Mouse (Mus musculus) heart, embryonic 13.5 days (tissue): ENCODE results near the gene Ypel3. TPM values are rescaled to one million over a fixed set of nuclear protein-coding genes. Genes with fewer than 3 reads are reported as not detected.
"Not testable (repeated sequence)": the region's sequence is repeated elsewhere in the genome, so short reads cannot be mapped to it uniquely, and the experiment has no call there.

ENCODE experiments used
- ATAC-seq: fragments of 200-750 bp; cut with Nextera tagmentation; 2 replicates; pipeline ENCODE4 v1.8.0; 2017; ENCODE audit warnings: moderate TSS enrichment; ENCODE audit not compliant: insufficient number of reproducible peaks, low FRiP score, low TSS enrichment; ENCODE audit errors: extremely low read depth
- H3K27ac ChIP-seq: fragments of 300-500 bp; sonication (generic); replicated peaks from 2 replicates; pipeline ENCODE4 v1.5.1; 2015; ENCODE audit warnings: moderate library complexity, mild to moderate bottlenecking, inconsistent platforms
- H3K27me3 ChIP-seq: fragments of 300-500 bp; sonication (generic); replicated peaks from 2 replicates; pipeline ENCODE4 v1.6.1; 2015; ENCODE audit warnings: mild to moderate bottlenecking, inconsistent platforms
- H3K36me3 ChIP-seq: fragments of 300-500 bp; sonication (generic); 2 replicates; pipeline ENCODE4 v1.6.1; 2015; ENCODE audit warnings: mild to moderate bottlenecking, inconsistent platforms
- H3K4me1 ChIP-seq: fragments of 300-500 bp; sonication (generic); 2 replicates; pipeline ENCODE4 v1.6.1; 2015; ENCODE audit warnings: inconsistent platforms
- H3K4me2 ChIP-seq: fragments of 300-500 bp; sonication (generic); 2 replicates; pipeline ENCODE4 v1.6.1; 2015; ENCODE audit warnings: inconsistent platforms, mild to moderate bottlenecking, moderate library complexity
- H3K4me3 ChIP-seq: fragments of 300-500 bp; sonication (generic); 2 replicates; pipeline ENCODE4 v1.5.1; 2015; ENCODE audit warnings: moderate library complexity, mild to moderate bottlenecking, inconsistent platforms
- H3K9ac ChIP-seq: fragments of 300-500 bp; sonication (generic); 2 replicates; pipeline ENCODE4 v1.6.1; 2015; ENCODE audit warnings: inconsistent platforms, mild to moderate bottlenecking, moderate library complexity
- H3K9me3 ChIP-seq: fragments of 300-500 bp; sonication (generic); 2 replicates; pipeline ENCODE4 v1.6.1; 2016; ENCODE audit warnings: inconsistent platforms
- WGBS: fragments of 180-500 bp; shearing (Covaris S2); methylation state at CpG from one replicate; pipeline ENCODE4 v1.1.7; 2015; ENCODE audit warnings: mixed read lengths; 5-methylcytosine and 5-hydroxymethylcytosine counted together
- polyA plus RNA-seq: library from polyadenylated mRNA; unstranded; fragments of >200 nt; fragmentation: Nextera tagmentation; extraction: Ambion mirVana; gene quantifications from 2 replicates; pipeline ENCODE4 v1.2.1, GENCODE M21; 2015

The Ypel3 gene
- polyA plus RNA-seq, 1 experiment from 2014 or later, result 86.2 TPM

- Histone ChIP-seq H3K4me1 (peaks cover 20% of the 10 kb centered on the region), H3K9ac (peak within 1 kb of the TSS; percentile 8; the same call in 1 of the 2 replicates), H3K4me3 (no peak within 1 kb of the TSS), H3K4me2 (no peak within 1 kb of the TSS), H3K27ac (no peak within 1 kb of the TSS), H3K9me3 (no peaks in the 10 kb centered on the region), H3K36me3 (peaks cover 91% of the 10 kb centered on the region), H3K27me3 (no peaks in the 10 kb centered on the region)
- WGBS, result 91% methylated on average over 16 of the region's 16 CpGs
- no peak for ATAC-seq
Observed at GRCm38 (mm10) chr7:126766201-126766600, 10.6 kb upstream of the Ypel3 start, which contains the start of gene Gdpd3. Gene Gdpd3 (plus strand): TSS chr7:126766334.

GRCm38 (mm10) chr7:126767001-126767400, 9.8 kb upstream of the Ypel3 start:
- Histone ChIP-seq H3K4me1 (peaks cover 12% of the 10 kb centered on the region), H3K9ac (no peak overlapping the region), H3K4me3 (no peak overlapping the region), H3K27ac (no peak overlapping the region), H3K9me3 (no peaks in the 10 kb centered on the region), H3K4me2 (no peak overlapping the region), H3K27me3 (no peaks in the 10 kb centered on the region), H3K36me3 (peaks cover 90% of the 10 kb centered on the region)
- WGBS, result 87% methylated on average over 8 of the region's 8 CpGs
- no peak for ATAC-seq

- peaks cover 4% of the 10 kb centered on the region for H3K4me1 ChIP-seq
- no peaks in the 10 kb centered on the region for H3K27me3 ChIP-seq
- H3K36me3 ChIP-seq, result peaks cover 76% of the 10 kb centered on the region
- no peak overlapping the region for H3K27ac ChIP-seq
- H3K9ac ChIP-seq, result no peak overlapping the region
- WGBS, result 76% methylated on average over 12 of the region's 12 CpGs
- no peaks in the 10 kb centered on the region for H3K9me3 ChIP-seq
- ATAC-seq, result no peak
- no peak overlapping the region for H3K4me2 ChIP-seq
- no peak overlapping the region for H3K4me3 ChIP-seq
Observed at GRCm38 (mm10) chr7:126770784-126771183, 6.0 kb upstream of the Ypel3 start.

GRCm38 (mm10) chr7:126773351-126773750, 3.4 kb upstream of the Ypel3 start:
- H3K27ac ChIP-seq, result no peak overlapping the region
- ATAC-seq, result no peak
- no peak overlapping the region for H3K4me3 ChIP-seq
- H3K4me1 ChIP-seq, result peaks cover 25% of the 10 kb centered on the region
- 80% methylated on average over 2 of the region's 2 CpGs for WGBS
- H3K4me2 ChIP-seq, result no peak overlapping the region
- peaks cover 53% of the 10 kb centered on the region for H3K36me3 ChIP-seq
- H3K9ac ChIP-seq, result no peak overlapping the region
- H3K9me3 ChIP-seq, result no peaks in the 10 kb centered on the region
- no peaks in the 10 kb centered on the region for H3K27me3 ChIP-seq

- Histone ChIP-seq H3K4me3 (no peak overlapping the region), H3K27ac (no peak overlapping the region), H3K36me3 (peaks cover 49% of the 10 kb centered on the region), H3K27me3 (no peaks in the 10 kb centered on the region), H3K9ac (no peak overlapping the region), H3K4me1 (peaks cover 30% of the 10 kb centered on the region), H3K4me2 (no peak overlapping the region), H3K9me3 (no peaks in the 10 kb centered on the region)
- 78% methylated on average over 2 of the region's 2 CpGs for WGBS
- ATAC-seq, result no peak
Observed at GRCm38 (mm10) chr7:126774463-126774862, 2.3 kb upstream of the Ypel3 start.

- H3K4me1 ChIP-seq, result peaks cover 39% of the 10 kb centered on the region
- WGBS, result 81% methylated on average over 10 of the region's 10 CpGs
- H3K4me2 ChIP-seq, result peak overlapping the region; percentile 91; the same call in 1 of the 2 replicates
- no peaks in the 10 kb centered on the region for H3K27me3 ChIP-seq
- H3K36me3 ChIP-seq, result peaks cover 40% of the 10 kb centered on the region
- H3K9me3 ChIP-seq, result no peaks in the 10 kb centered on the region
- ATAC-seq, result no peak
- H3K9ac ChIP-seq, result peak overlapping the region; percentile 80
- peak overlapping the region; percentile 89; the same call in 1 of the 2 replicates for H3K27ac ChIP-seq
- H3K4me3 ChIP-seq, result peak overlapping the region; percentile 81; the same call in 1 of the 2 replicates
Observed at GRCm38 (mm10) chr7:126775185-126775977, 1.4 kb upstream of the Ypel3 start.

- WGBS, result 49% methylated on average over 3 of the region's 3 CpGs
- H3K9ac ChIP-seq, result peak overlapping the region; percentile 80
Observed at GRCm38 (mm10) chr7:126775978-126776234, 849 bp upstream of the Ypel3 start.

GRCm38 (mm10) chr7:126777476-126777875, 721 bp downstream of the Ypel3 start:
- Histone ChIP-seq H3K4me2 (peak overlapping the region; percentile 91), H3K4me1 (peaks cover 53% of the 10 kb centered on the region), H3K27ac (peak overlapping the region; percentile 80), H3K36me3 (peaks cover 24% of the 10 kb centered on the region), H3K27me3 (no peaks in the 10 kb centered on the region), H3K9me3 (no peaks in the 10 kb centered on the region), H3K4me3 (peak overlapping the region; percentile 81), H3K9ac (peak overlapping the region; percentile 98)
- ATAC-seq, result no peak
- 54% methylated on average over 9 of the region's 10 CpGs for WGBS

More at GRCm38 (mm10) chr7:126775978-126776234, 849 bp upstream of the Ypel3 start:
- peak overlapping the region; percentile 89 for H3K27ac ChIP-seq
- ATAC-seq, result no peak
- no peaks in the 10 kb centered on the region for H3K27me3 ChIP-seq
- no peaks in the 10 kb centered on the region for H3K9me3 ChIP-seq
- H3K4me3 ChIP-seq, result peak overlapping the region; percentile 81
- peaks cover 41% of the 10 kb centered on the region for H3K4me1 ChIP-seq
- H3K4me2 ChIP-seq, result peak overlapping the region; percentile 91
- H3K36me3 ChIP-seq, result peaks cover 34% of the 10 kb centered on the region

GRCm38 (mm10) chr7:126778147-126778546, 1.4 kb downstream of the Ypel3 start:
- Histone ChIP-seq H3K9me3 (no peaks in the 10 kb centered on the region), H3K27ac (no peak overlapping the region), H3K4me2 (peak overlapping the region; percentile 91), H3K4me3 (peak overlapping the region; percentile 81), H3K9ac (peak overlapping the region; percentile 98), H3K27me3 (no peaks in the 10 kb centered on the region), H3K4me1 (peaks cover 53% of the 10 kb centered on the region), H3K36me3 (peaks cover 19% of the 10 kb centered on the region)
- WGBS, result 78% methylated on average over 3 of the region's 3 CpGs
- no peak for ATAC-seq

GRCm38 (mm10) chr7:126779101-126779500, 2.3 kb downstream of the Ypel3 start:
- Histone ChIP-seq H3K4me1 (peaks cover 53% of the 10 kb centered on the region), H3K4me2 (0 out of 2 replicates have a peak overlapping the region, but pooled peaks have one; percentile 91), H3K36me3 (peaks cover 20% of the 10 kb centered on the region)
- H3K9me3 ChIP-seq, ATAC-seq, H3K27ac ChIP-seq, H3K4me3 ChIP-seq, H3K27me3 ChIP-seq, H3K9ac ChIP-seq: not testable (repeated sequence)
- WGBS, result 82% methylated on average over 7 of the region's 7 CpGs

GRCm38 (mm10) chr7:126779983-126780970, 3.5 kb downstream of the Ypel3 start:
- peaks cover 53% of the 10 kb centered on the region for H3K4me1 ChIP-seq
- 1% methylated on average over 21 of the region's 21 CpGs for WGBS

More at GRCm38 (mm10) chr7:126779983-126780970, 3.5 kb downstream of the Ypel3 start:
- ATAC-seq, result no peak
- no peaks in the 10 kb centered on the region for H3K27me3 ChIP-seq
- peaks cover 31% of the 10 kb centered on the region for H3K36me3 ChIP-seq
- peak overlapping the region; percentile 71 for H3K27ac ChIP-seq
- no peaks in the 10 kb centered on the region for H3K9me3 ChIP-seq
- H3K4me2 ChIP-seq, result peak overlapping the region; percentile 87
- H3K4me3 ChIP-seq, result peak overlapping the region; percentile 55
- H3K9ac ChIP-seq, result peak overlapping the region; percentile 82
